Mouse (Mus musculus): ENCODE results near the gene Grb10.

- no peak for TF ChIP-seq CTCF (IDR thresholded peaks at IDR 0.05; ENCODE audit: low read depth, low read length)
- TF ChIP-seq GATA2 (IDR thresholded peaks at IDR 0.05; ENCODE audit: borderline replicate concordance, low read depth, low read length), result no peak
- no peak for TF ChIP-seq GATA1 (IDR thresholded peaks at IDR 0.05; ENCODE audit: borderline replicate concordance, low read length)
- TF ChIP-seq TAL1 (conservative IDR thresholded peaks at IDR 0.05; ENCODE audit: low read depth, low read length), result no peak
These were observed 84.9 kb downstream of the Grb10 start for GRCm38 (mm10) chr11:11953364-11954114.
